Mouse (Mus musculus): ENCODE results near the gene Kifc1. TPM values are rescaled to one million over a fixed set of nuclear protein-coding genes. Genes with fewer than 3 reads are reported as not detected.

Gene Kifc1
- polyA plus RNA-seq, 1 experiment from 2014 or later: 8.1 TPM

DNA sequence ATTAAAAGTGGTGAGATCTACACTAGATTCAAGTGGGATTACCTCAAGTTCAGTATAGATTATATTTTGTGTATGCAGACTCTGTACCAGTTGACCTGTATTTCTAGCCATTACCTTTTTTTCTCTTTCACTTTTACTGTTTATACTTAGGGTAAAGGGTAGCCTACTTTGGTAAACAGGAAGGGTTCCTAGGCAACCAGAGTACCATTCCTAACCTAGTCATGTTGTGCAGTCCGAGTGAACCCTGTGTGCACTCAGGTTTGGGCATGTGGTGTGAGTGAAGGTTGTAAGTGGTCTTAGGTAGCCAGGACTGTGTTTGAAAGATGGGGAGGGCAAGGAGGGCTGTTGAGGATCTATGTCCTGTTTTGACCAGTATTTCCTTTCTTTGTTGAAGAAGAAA lies 39.1 kb downstream of the Kifc1 start:
- Histone ChIP-seq H3K9me3 (replicated peaks; ENCODE audit: control insufficient read depth, low read length) (no peaks in the 10 kb centered on the region), H3K27me3 (ENCODE audit: control insufficient read depth, insufficient read depth, low read length) (no peaks in the 10 kb centered on the region), H3K4me1 (ENCODE audit: control insufficient read depth, insufficient read depth, low read length) (no peaks in the 10 kb centered on the region), H3K4me3 (ENCODE audit: low read depth, low read length) (no peak overlapping the region), H3K36me3 (ENCODE audit: control insufficient read depth, insufficient read depth, low read length) (0 out of 2 replicates have a peak, but pooled peaks cover 3% of the 10 kb centered on the region), H3K4me2 (no peak overlapping the region), H3K9ac (ENCODE audit: low read depth, low read length) (no peak overlapping the region), H3K27ac (ENCODE audit: low read depth, low read length) (no peak overlapping the region)
- no peak for ATAC-seq (replicated peaks; ENCODE audit: insufficient number of reproducible peaks, low FRiP score, low TSS enrichment)
- WGBS (ENCODE audit: insufficient replicate concordance): 59% methylated on average over 1 of the region's 1 CpGs

DNA sequence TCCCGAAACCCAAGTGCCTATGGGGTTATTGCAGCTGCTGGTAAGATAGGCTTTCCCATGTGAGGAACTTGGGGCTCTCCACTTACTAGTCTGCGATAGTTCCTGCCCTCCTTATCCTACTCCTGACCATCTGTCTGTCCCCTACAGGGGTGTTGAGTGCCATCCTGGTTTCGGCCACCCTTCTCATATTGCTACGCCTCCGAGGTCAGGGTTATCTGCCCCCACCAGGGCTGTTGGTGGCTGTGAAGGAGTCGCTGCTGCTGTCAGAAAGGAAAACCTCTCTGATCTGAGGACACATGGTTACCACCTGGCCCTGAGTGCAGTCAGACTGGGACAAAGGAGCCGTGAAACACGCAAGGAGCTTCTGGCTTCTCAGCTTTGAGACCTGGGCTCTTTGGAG lies 42.3 kb downstream of the Kifc1 start:
- Histone ChIP-seq H3K27me3 (ENCODE audit: control insufficient read depth, insufficient read depth, low read length) (no peaks in the 10 kb centered on the region), H3K9me3 (replicated peaks; ENCODE audit: control insufficient read depth, low read length) (no peaks in the 10 kb centered on the region), H3K36me3 (ENCODE audit: control insufficient read depth, insufficient read depth, low read length) (0 out of 2 replicates have a peak, but pooled peaks cover 3% of the 10 kb centered on the region), H3K4me3 (ENCODE audit: low read depth, low read length) (no peak overlapping the region), H3K9ac (ENCODE audit: low read depth, low read length) (no peak overlapping the region), H3K4me2 (no peak overlapping the region), H3K4me1 (ENCODE audit: control insufficient read depth, insufficient read depth, low read length) (peaks cover 11% of the 10 kb centered on the region), H3K27ac (ENCODE audit: low read depth, low read length) (no peak overlapping the region)
- no peak for ATAC-seq (replicated peaks; ENCODE audit: insufficient number of reproducible peaks, low FRiP score, low TSS enrichment)
- 63% methylated on average over 8 of the region's 8 CpGs for WGBS (ENCODE audit: insufficient replicate concordance)

DNA sequence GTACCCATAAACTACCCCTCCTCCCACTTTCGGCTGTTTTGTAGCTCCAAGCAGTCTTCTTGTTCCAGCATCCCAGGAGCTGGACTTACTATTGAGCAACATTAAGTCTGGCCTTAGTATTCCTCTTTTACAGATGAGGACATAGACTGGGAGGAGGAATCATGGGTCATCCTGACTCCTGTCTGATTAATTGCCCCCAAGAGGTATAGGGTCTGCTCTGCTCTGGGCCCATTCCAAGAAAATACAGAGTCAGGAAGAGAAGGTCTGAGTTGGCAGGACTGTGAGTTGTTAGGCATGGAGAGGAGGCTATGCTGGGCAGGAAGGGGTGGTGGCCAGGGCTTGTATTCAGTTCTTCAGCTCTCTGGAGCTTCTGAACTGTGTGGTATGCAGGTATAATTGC lies 46.3 kb downstream of the Kifc1 start:
- no peak for ATAC-seq (replicated peaks; ENCODE audit: insufficient number of reproducible peaks, low FRiP score, low TSS enrichment)
- Histone ChIP-seq H3K4me1 (ENCODE audit: control insufficient read depth, insufficient read depth, low read length) (peaks cover 11% of the 10 kb centered on the region), H3K27me3 (ENCODE audit: control insufficient read depth, insufficient read depth, low read length) (no peaks in the 10 kb centered on the region), H3K27ac (ENCODE audit: low read depth, low read length) (no peak overlapping the region), H3K36me3 (ENCODE audit: control insufficient read depth, insufficient read depth, low read length) (0 out of 2 replicates have a peak, but pooled peaks cover 3% of the 10 kb centered on the region), H3K9ac (ENCODE audit: low read depth, low read length) (0 out of 2 replicates have a peak overlapping the region, but pooled peaks have one; percentile 17), H3K4me2 (peak overlapping the region; percentile 90; the same call in 1 of the 2 replicates), H3K9me3 (replicated peaks; ENCODE audit: control insufficient read depth, low read length) (no peaks in the 10 kb centered on the region), H3K4me3 (ENCODE audit: low read depth, low read length) (no peak overlapping the region)
- WGBS (ENCODE audit: insufficient replicate concordance): 79% methylated on average over 1 of the region's 1 CpGs

DNA sequence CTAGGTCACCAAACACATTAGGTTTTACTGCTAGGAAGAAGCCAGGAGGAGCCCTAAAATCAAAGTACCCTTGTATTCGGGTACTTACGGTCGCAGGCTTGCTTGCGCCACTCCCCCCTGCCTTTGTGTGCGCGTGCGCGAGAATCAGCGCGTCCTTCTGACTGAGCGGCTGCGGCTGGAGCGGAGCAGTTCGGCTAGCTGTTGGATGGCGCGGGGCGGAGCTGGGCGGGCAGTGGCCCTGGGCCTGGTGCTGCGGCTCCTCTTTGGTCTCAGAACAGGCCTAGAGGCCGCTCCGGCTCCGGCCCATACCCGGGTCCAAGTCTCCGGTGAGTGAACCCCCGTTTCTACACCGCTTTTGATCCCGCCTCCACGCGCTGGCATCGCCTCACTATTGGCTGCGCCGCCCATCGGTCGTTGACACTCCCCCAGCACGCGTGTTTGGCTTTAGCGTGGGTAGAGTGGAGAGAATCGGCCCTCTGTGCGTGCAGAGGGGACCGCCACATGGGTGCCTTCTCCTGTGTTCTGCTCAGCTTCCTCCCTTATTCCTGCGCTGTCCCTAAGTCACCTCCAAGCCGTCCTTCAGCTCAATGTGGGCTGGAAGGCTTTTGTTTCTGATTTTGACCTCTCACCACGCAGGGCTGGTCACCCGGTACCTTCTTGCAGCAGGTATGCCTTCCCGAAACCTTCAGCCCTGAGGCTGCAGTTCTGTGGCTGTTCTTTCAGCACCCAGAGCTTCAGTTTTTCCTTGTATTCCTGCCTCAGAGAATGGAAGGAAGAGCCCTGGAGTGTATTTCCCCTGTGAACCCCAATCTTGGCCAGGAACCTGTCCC lies 47.3 kb downstream of the Kifc1 start, which contains the start of gene Cd320:
Gene Cd320 (plus strand): TSS at position 126 of the 830 bp plus-strand sequence.
- 0 out of 2 replicates have a peak, but pooled peaks cover 3% of the 10 kb centered on the region for H3K36me3 ChIP-seq (ENCODE audit: control insufficient read depth, insufficient read depth, low read length)
- peak within 1 kb of the TSS; percentile 22; the same call in 1 of the 2 replicates for H3K27ac ChIP-seq (ENCODE audit: low read depth, low read length)
- peaks cover 11% of the 10 kb centered on the region for H3K4me1 ChIP-seq (ENCODE audit: control insufficient read depth, insufficient read depth, low read length)
- peak; percentile 86 for ATAC-seq (replicated peaks; ENCODE audit: insufficient number of reproducible peaks, low FRiP score, low TSS enrichment)
- peak within 1 kb of the TSS; percentile 95 for H3K4me3 ChIP-seq (ENCODE audit: low read depth, low read length)
- peak within 1 kb of the TSS; percentile 90 for H3K4me2 ChIP-seq
- no peaks in the 10 kb centered on the region for H3K27me3 ChIP-seq (ENCODE audit: control insufficient read depth, insufficient read depth, low read length)
- peak within 1 kb of the TSS; percentile 79 for H3K9ac ChIP-seq (ENCODE audit: low read depth, low read length)
- under 1% methylated on average over 45 of the region's 45 CpGs for WGBS (ENCODE audit: insufficient replicate concordance)
- no peaks in the 10 kb centered on the region for H3K9me3 ChIP-seq (replicated peaks; ENCODE audit: control insufficient read depth, low read length)

DNA sequence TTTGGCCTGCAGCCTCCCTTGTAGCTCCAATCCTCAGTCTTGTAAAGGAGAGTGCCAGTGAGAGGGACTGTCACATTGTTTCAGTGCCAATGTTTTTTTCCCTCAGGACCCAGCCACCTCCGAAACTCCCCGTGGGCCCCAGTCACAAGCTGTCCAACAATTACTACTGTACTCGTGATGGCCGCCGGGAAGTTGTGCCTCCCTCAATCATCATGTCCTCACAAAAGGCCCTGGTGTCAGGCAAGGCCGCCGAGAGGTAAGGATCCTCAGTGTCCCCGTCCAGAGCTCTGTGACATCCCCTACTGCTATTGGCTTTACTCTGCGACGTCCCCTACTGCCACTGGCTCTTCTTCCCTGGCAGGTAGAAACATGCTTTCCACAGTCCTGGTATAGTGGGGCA lies 60.9 kb downstream of the Kifc1 start:
- Histone ChIP-seq H3K36me3 (ENCODE audit: control insufficient read depth, insufficient read depth, low read length) (peaks cover 26% of the 10 kb centered on the region), H3K9me3 (replicated peaks; ENCODE audit: control insufficient read depth, low read length) (no peaks in the 10 kb centered on the region), H3K27me3 (ENCODE audit: control insufficient read depth, insufficient read depth, low read length) (no peaks in the 10 kb centered on the region), H3K4me3 (ENCODE audit: low read depth, low read length) (no peak overlapping the region), H3K4me2 (no peak overlapping the region), H3K9ac (ENCODE audit: low read depth, low read length) (no peak overlapping the region), H3K4me1 (ENCODE audit: control insufficient read depth, insufficient read depth, low read length) (peaks cover 6% of the 10 kb centered on the region), H3K27ac (ENCODE audit: low read depth, low read length) (no peak overlapping the region)
- WGBS (ENCODE audit: insufficient replicate concordance): 92% methylated on average over 10 of the region's 10 CpGs
- no peak for ATAC-seq (replicated peaks; ENCODE audit: insufficient number of reproducible peaks, low FRiP score, low TSS enrichment)

DNA sequence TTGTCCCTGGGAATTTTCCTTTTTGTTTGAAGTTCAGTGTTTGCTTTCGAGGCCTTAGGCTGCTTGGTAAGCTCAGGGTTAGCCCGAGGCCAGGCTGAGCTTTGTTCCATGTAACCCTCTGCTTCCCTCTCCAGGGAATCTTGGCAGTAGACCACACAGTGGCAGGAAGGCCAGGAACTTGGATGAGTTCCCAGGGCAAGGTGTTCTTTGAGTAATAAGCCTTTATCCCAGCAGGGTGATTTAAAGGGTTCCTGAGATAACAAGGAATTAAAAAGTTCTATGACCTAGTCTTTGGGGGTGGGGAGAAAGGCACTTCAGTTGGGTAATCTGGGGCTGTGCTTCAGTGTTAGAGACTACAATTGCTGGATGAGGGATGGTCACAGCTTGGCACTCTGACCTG lies 61.6 kb downstream of the Kifc1 start:
- peaks cover 6% of the 10 kb centered on the region for H3K4me1 ChIP-seq (ENCODE audit: control insufficient read depth, insufficient read depth, low read length)
- WGBS (ENCODE audit: insufficient replicate concordance): 73% methylated on average over 2 of the region's 2 CpGs
- no peak overlapping the region for H3K4me3 ChIP-seq (ENCODE audit: low read depth, low read length)
- ATAC-seq (replicated peaks; ENCODE audit: insufficient number of reproducible peaks, low FRiP score, low TSS enrichment): no peak
- H3K4me2 ChIP-seq: no peak overlapping the region
- H3K9me3 ChIP-seq (replicated peaks; ENCODE audit: control insufficient read depth, low read length): no peaks in the 10 kb centered on the region
- no peak overlapping the region for H3K9ac ChIP-seq (ENCODE audit: low read depth, low read length)
- no peaks in the 10 kb centered on the region for H3K27me3 ChIP-seq (ENCODE audit: control insufficient read depth, insufficient read depth, low read length)
- peaks cover 26% of the 10 kb centered on the region for H3K36me3 ChIP-seq (ENCODE audit: control insufficient read depth, insufficient read depth, low read length)
- H3K27ac ChIP-seq (ENCODE audit: low read depth, low read length): no peak overlapping the region

DNA sequence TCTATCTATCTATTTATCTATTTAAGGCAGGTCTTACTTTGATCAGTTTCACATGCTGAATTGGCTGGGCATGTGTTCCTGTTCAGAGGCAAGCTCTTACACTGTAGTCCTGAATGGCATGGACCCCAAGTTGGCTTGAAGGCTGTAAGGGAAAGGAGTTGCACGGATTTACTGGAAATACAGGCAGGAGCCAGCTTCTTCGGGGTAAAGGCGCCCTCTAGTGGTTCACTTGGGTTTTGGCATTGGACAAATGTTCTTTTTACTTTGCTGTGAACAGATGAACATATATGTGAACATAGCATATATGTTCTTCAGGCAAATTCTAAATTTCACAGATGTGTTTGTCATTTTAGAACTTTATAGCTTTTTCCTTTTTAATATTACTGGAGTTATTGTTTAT lies 63.6 kb downstream of the Kifc1 start:
- no peak for ATAC-seq (replicated peaks; ENCODE audit: insufficient number of reproducible peaks, low FRiP score, low TSS enrichment)
- no peak overlapping the region for H3K4me3 ChIP-seq (ENCODE audit: low read depth, low read length)
- H3K27me3 ChIP-seq (ENCODE audit: control insufficient read depth, insufficient read depth, low read length): no peaks in the 10 kb centered on the region
- no peak overlapping the region for H3K27ac ChIP-seq (ENCODE audit: low read depth, low read length)
- H3K9me3 ChIP-seq (replicated peaks; ENCODE audit: control insufficient read depth, low read length): no peaks in the 10 kb centered on the region
- no peak overlapping the region for H3K9ac ChIP-seq (ENCODE audit: low read depth, low read length)
- peaks cover 6% of the 10 kb centered on the region for H3K4me1 ChIP-seq (ENCODE audit: control insufficient read depth, insufficient read depth, low read length)
- H3K36me3 ChIP-seq (ENCODE audit: control insufficient read depth, insufficient read depth, low read length): peaks cover 25% of the 10 kb centered on the region
- no peak overlapping the region for H3K4me2 ChIP-seq
- WGBS (ENCODE audit: insufficient replicate concordance): 0% methylated on average over 3 of the region's 3 CpGs
